Mouse (Mus musculus) neural tube, embryonic 15.5 days (tissue): Measurements from ENCODE around the gene Ccpg1. TPM values are rescaled to one million over a fixed set of nuclear protein-coding genes. Genes with fewer than 3 reads are reported as not detected.

Experiments used
- ATAC-seq: fragments of 200-750 bp; cut with Nextera tagmentation; 2 replicates; pipeline ENCODE4 v1.8.0; 2017; ENCODE audit warnings: mild to moderate bottlenecking, moderate TSS enrichment, moderate library complexity; ENCODE audit not compliant: low FRiP score
- H3K27ac ChIP-seq: fragments of 300-500 bp; sonication (generic); replicated peaks from 2 replicates; pipeline ENCODE4 v1.5.1; 2015; ENCODE audit warnings: mild to moderate bottlenecking, inconsistent platforms
- H3K27me3 ChIP-seq: fragments of 300-500 bp; sonication (generic); replicated peaks from 2 replicates; pipeline ENCODE4 v1.6.1; 2015; ENCODE audit warnings: inconsistent platforms
- H3K36me3 ChIP-seq: fragments of 300-500 bp; sonication (generic); 2 replicates; pipeline ENCODE4 v1.6.1; 2015; ENCODE audit warnings: inconsistent platforms
- H3K4me1 ChIP-seq: fragments of 300-500 bp; sonication (generic); 2 replicates; pipeline ENCODE4 v1.6.1; 2015; ENCODE audit warnings: inconsistent platforms
- H3K4me2 ChIP-seq: fragments of 300-500 bp; sonication (generic); 2 replicates; pipeline ENCODE4 v1.6.1; 2015; ENCODE audit warnings: inconsistent platforms, mild to moderate bottlenecking, moderate library complexity
- H3K4me3 ChIP-seq: fragments of 300-500 bp; sonication (generic); replicated peaks from 2 replicates; pipeline ENCODE4 v1.5.1; 2015; ENCODE audit warnings: mild to moderate bottlenecking, inconsistent platforms
- H3K9ac ChIP-seq: fragments of 300-500 bp; sonication (generic); replicated peaks from 2 replicates; pipeline ENCODE4 v1.6.1; 2015; ENCODE audit warnings: mild to moderate bottlenecking, inconsistent platforms
- H3K9me3 ChIP-seq: fragments of 300-500 bp; sonication (generic); replicated peaks from 2 replicates; pipeline ENCODE4 v1.6.1; 2016; ENCODE audit warnings: inconsistent platforms
- WGBS: fragments of 180-500 bp; shearing (Covaris S2); methylation state at CpG from one replicate; pipeline ENCODE4 v1.1.7; 2015; ENCODE audit warnings: mixed read lengths; 5-methylcytosine and 5-hydroxymethylcytosine counted together
- polyA plus RNA-seq: library from polyadenylated mRNA; unstranded; fragments of >200 nt; fragmentation: Nextera tagmentation; extraction: Ambion mirVana; gene quantifications from 2 replicates; pipeline ENCODE4 v1.2.1, GENCODE M21; 2015

Gene Ccpg1
- polyA plus RNA-seq, 1 experiment from 2014 or later = 45.9 TPM

GRCm38 (mm10) chr9:73025818-73026636, 40.8 kb downstream of the Ccpg1 start:
- H3K27ac ChIP-seq = no peak overlapping the region
- no peaks in the 10 kb centered on the region for H3K27me3 ChIP-seq
- H3K9me3 ChIP-seq = no peaks in the 10 kb centered on the region
- no peak overlapping the region for H3K4me3 ChIP-seq
- no peak overlapping the region for H3K9ac ChIP-seq
- peak overlapping the region; percentile 33; the same call in 1 of the 2 replicates for H3K4me2 ChIP-seq
- H3K36me3 ChIP-seq = peaks cover 33% of the 10 kb centered on the region
- 18% methylated on average over 17 of the region's 17 CpGs for WGBS
- H3K4me1 ChIP-seq = 0 out of 2 replicates have a peak, but pooled peaks cover 6% of the 10 kb centered on the region
- ATAC-seq = peak; percentile 72

GRCm38 (mm10) chr9:73030443-73030842, 45.2 kb downstream of the Ccpg1 start:
- no peaks in the 10 kb centered on the region for H3K9me3 ChIP-seq
- 95% methylated on average over 1 of the region's 1 CpGs for WGBS
- no peak overlapping the region for H3K9ac ChIP-seq
- H3K4me1 ChIP-seq = 0 out of 2 replicates have a peak, but pooled peaks cover 6% of the 10 kb centered on the region
- no peak overlapping the region for H3K4me3 ChIP-seq
- H3K36me3 ChIP-seq = peaks cover 48% of the 10 kb centered on the region
- no peaks in the 10 kb centered on the region for H3K27me3 ChIP-seq
- no peak for ATAC-seq
- H3K27ac ChIP-seq = no peak overlapping the region
- H3K4me2 ChIP-seq = no peak overlapping the region

GRCm38 (mm10) chr9:73031421-73031820, 46.2 kb downstream of the Ccpg1 start:
- Histone ChIP-seq H3K27ac (no peak overlapping the region), H3K36me3 (peaks cover 48% of the 10 kb centered on the region), H3K9me3 (no peaks in the 10 kb centered on the region), H3K4me3 (no peak overlapping the region), H3K4me1 (no peaks in the 10 kb centered on the region), H3K27me3 (no peaks in the 10 kb centered on the region), H3K9ac (no peak overlapping the region), H3K4me2 (no peak overlapping the region)
- no peak for ATAC-seq
- WGBS = 68% methylated on average over 4 of the region's 4 CpGs

- Histone ChIP-seq H3K4me1 (peaks cover 4% of the 10 kb centered on the region), H3K27ac (no peak overlapping the region), H3K36me3 (peaks cover 44% of the 10 kb centered on the region), H3K9me3 (no peaks in the 10 kb centered on the region), H3K27me3 (no peaks in the 10 kb centered on the region), H3K4me2 (no peak overlapping the region), H3K4me3 (no peak overlapping the region), H3K9ac (no peak overlapping the region)
- no peak for ATAC-seq
- WGBS = 98% methylated on average over 1 of the region's 1 CpGs
Observed at GRCm38 (mm10) chr9:73033406-73033805, 48.2 kb downstream of the Ccpg1 start.

GRCm38 (mm10) chr9:73039222-73039945, 54.2 kb downstream of the Ccpg1 start:
- Histone ChIP-seq H3K36me3 (peaks cover 1% of the 10 kb centered on the region), H3K4me2 (peak overlapping the region; percentile 83), H3K4me3 (peak overlapping the region; percentile 89), H3K27ac (peak overlapping the region; percentile 90), H3K9ac (peak overlapping the region; percentile 88), H3K9me3 (no peaks in the 10 kb centered on the region), H3K4me1 (peaks cover 24% of the 10 kb centered on the region), H3K27me3 (no peaks in the 10 kb centered on the region)
- peak; percentile 92 for ATAC-seq
- under 1% methylated on average over 49 of the region's 49 CpGs for WGBS

- peaks cover 31% of the 10 kb centered on the region for H3K4me1 ChIP-seq
- peak within 1 kb of the TSS; percentile 88 for H3K9ac ChIP-seq
- WGBS = 30% methylated on average over 6 of the region's 6 CpGs
- H3K4me3 ChIP-seq = peak within 1 kb of the TSS; percentile 89
- H3K27me3 ChIP-seq = no peaks in the 10 kb centered on the region
- H3K9me3 ChIP-seq = no peaks in the 10 kb centered on the region
- ATAC-seq = no peak
- H3K27ac ChIP-seq = peak within 1 kb of the TSS; percentile 90
- H3K4me2 ChIP-seq = peak within 1 kb of the TSS; percentile 83
- H3K36me3 ChIP-seq = no peaks in the 10 kb centered on the region
Observed at GRCm38 (mm10) chr9:73040080-73040479, 54.9 kb downstream of the Ccpg1 start, which contains the start of gene Pigb. Gene Pigb (minus strand): TSS chr9:73040378.

GRCm38 (mm10) chr9:73044146-73045079, 59.2 kb downstream of the Ccpg1 start, which contains the start of gene Rab27a:
Gene Rab27a (plus strand): TSS chr9:73044854.
- H3K9ac ChIP-seq = peak within 1 kb of the TSS; percentile 65
- no peaks in the 10 kb centered on the region for H3K9me3 ChIP-seq
- 1% methylated on average over 41 of the region's 41 CpGs for WGBS
- peak within 1 kb of the TSS; percentile 93 for H3K4me2 ChIP-seq
- peak; percentile 71 for ATAC-seq
- H3K27ac ChIP-seq = peak within 1 kb of the TSS; percentile 51; the same call in 1 of the 2 replicates
- no peaks in the 10 kb centered on the region for H3K36me3 ChIP-seq
- H3K4me1 ChIP-seq = peaks cover 31% of the 10 kb centered on the region
- no peaks in the 10 kb centered on the region for H3K27me3 ChIP-seq
- peak within 1 kb of the TSS; percentile 51 for H3K4me3 ChIP-seq

GRCm38 (mm10) chr9:73045204-73045603, 60.0 kb downstream of the Ccpg1 start:
- 9% methylated on average over 7 of the region's 7 CpGs for WGBS
- Histone ChIP-seq H3K4me1 (peaks cover 33% of the 10 kb centered on the region), H3K9me3 (no peaks in the 10 kb centered on the region), H3K27ac (no peak overlapping the region), H3K36me3 (no peaks in the 10 kb centered on the region), H3K27me3 (no peaks in the 10 kb centered on the region), H3K4me2 (peak overlapping the region; percentile 93), H3K4me3 (peak overlapping the region; percentile 51), H3K9ac (peak overlapping the region; percentile 65)
- no peak; the same call in 1 of the 2 replicates for ATAC-seq

- Histone ChIP-seq H3K4me3 (peak overlapping the region; percentile 51), H3K27ac (no peak overlapping the region), H3K27me3 (no peaks in the 10 kb centered on the region), H3K4me1 (peaks cover 28% of the 10 kb centered on the region), H3K9me3 (no peaks in the 10 kb centered on the region), H3K4me2 (peak overlapping the region; percentile 93), H3K9ac (0 out of 2 replicates have a peak overlapping the region, but pooled peaks have one; percentile 65), H3K36me3 (no peaks in the 10 kb centered on the region)
- no peak for ATAC-seq
- 71% methylated on average over 10 of the region's 10 CpGs for WGBS
Observed at GRCm38 (mm10) chr9:73045711-73046110, 60.5 kb downstream of the Ccpg1 start.

GRCm38 (mm10) chr9:73047906-73048305, 62.7 kb downstream of the Ccpg1 start:
- Histone ChIP-seq H3K4me2 (no peak overlapping the region), H3K4me3 (no peak overlapping the region)
- no peak for ATAC-seq

GRCm38 (mm10) chr9:73048927-73049326, 63.7 kb downstream of the Ccpg1 start:
- 17% methylated on average over 4 of the region's 4 CpGs for WGBS

More at GRCm38 (mm10) chr9:73047906-73048305, 62.7 kb downstream of the Ccpg1 start:
- 80% methylated on average over 2 of the region's 2 CpGs for WGBS
- Histone ChIP-seq H3K4me1 (peaks cover 25% of the 10 kb centered on the region), H3K9ac (no peak overlapping the region), H3K36me3 (no peaks in the 10 kb centered on the region), H3K27me3 (no peaks in the 10 kb centered on the region), H3K27ac (no peak overlapping the region), H3K9me3 (no peaks in the 10 kb centered on the region)

More at GRCm38 (mm10) chr9:73048927-73049326, 63.7 kb downstream of the Ccpg1 start:
- H3K4me1 ChIP-seq = peaks cover 25% of the 10 kb centered on the region
- no peaks in the 10 kb centered on the region for H3K27me3 ChIP-seq
- no peaks in the 10 kb centered on the region for H3K36me3 ChIP-seq
- H3K4me2 ChIP-seq = no peak overlapping the region
- H3K9me3 ChIP-seq = no peaks in the 10 kb centered on the region
- no peak for ATAC-seq
- H3K4me3 ChIP-seq = no peak overlapping the region
- no peak overlapping the region for H3K27ac ChIP-seq
- no peak overlapping the region for H3K9ac ChIP-seq
